Mouse (Mus musculus): ENCODE data around the gene Tepsin. TPM values are rescaled to one million over a fixed set of nuclear protein-coding genes. Genes with fewer than 3 reads are reported as not detected.

Tepsin gene
- polyA plus RNA-seq (2017; shearing (Covaris generic)), result 10 to 100 TPM; 37.5 to 51.7 TPM

GRCm38 (mm10) chr11:120098588-120099511 lies at the start of gene Tepsin, which contains the start of gene Ndufaf8:
TSS of gene Tepsin (minus strand) at chr11:120098731.
TSS of gene Ndufaf8 (plus strand) at chr11:120098928.

GRCm38 (mm10) chr11:120086702-120087152 lies 11.8 kb downstream of the Tepsin start, which contains the start of gene Cep131:
TSS of gene Cep131 (minus strand) at chr11:120086827.

GRCm38 (mm10) chr11:120046553-120047191 lies 51.9 kb downstream of the Tepsin start, which contains the start of gene Aatk:
TSS of gene Aatk (minus strand) at chr11:120047167.

Other genes with a start within 250 kb of the Tepsin start
- 10 to 100 TPM; 53.8 to 54.2 TPM for gene Chmp6, start 185.3 kb downstream of the Tepsin start, polyA plus RNA-seq (2017; shearing (Covaris generic))
- gene Baiap2, start 156.0 kb downstream of the Tepsin start, polyA plus RNA-seq (2017; shearing (Covaris generic)), result 10 to 100 TPM; 17.1 to 17.3 TPM
- gene Aatk, start 51.6 kb downstream of the Tepsin start, polyA plus RNA-seq (2017; shearing (Covaris generic)), result 1 to 10 TPM in 1 of 2 experiments, under 1 TPM in 1; 0.23 to 1.6 TPM
- gene Cep131, start 11.9 kb downstream of the Tepsin start, polyA plus RNA-seq (2017; shearing (Covaris generic)), result 1 to 10 TPM; 5.9 to 7.9 TPM
- gene Ndufaf8, start 197 bp upstream of the Tepsin start, polyA plus RNA-seq (2017; shearing (Covaris generic)), result 10 to 100 TPM; 71.3 to 80.0 TPM
- gene Slc38a10, start 52.6 kb upstream of the Tepsin start, polyA plus RNA-seq (2017; shearing (Covaris generic)), result 100 to 1,000 TPM; 108 to 109 TPM
- 1 to 10 TPM in 1 of 2 experiments, under 1 TPM in 1; 0.11 to 2.1 TPM for gene Bahcc1, start 134.2 kb upstream of the Tepsin start, polyA plus RNA-seq (2017; shearing (Covaris generic))
- gene Actg1, start 249.8 kb upstream of the Tepsin start, polyA plus RNA-seq (2017; shearing (Covaris generic)), result 1,000 to 10,000 TPM; 2,279 to 2,302 TPM